Mouse (Mus musculus) neural tube, embryonic 13.5 days (tissue): ENCODE data around the gene Ccdc113. TPM values are rescaled to one million over a fixed set of nuclear protein-coding genes. Genes with fewer than 3 reads are reported as not detected.

ENCODE experiments used
- ATAC-seq: fragments of 200-750 bp; cut with Nextera tagmentation; 2 replicates; pipeline ENCODE4 v1.8.0; 2017; ENCODE audit warnings: low read depth, mild to moderate bottlenecking, moderate TSS enrichment, moderate library complexity
- H3K27ac ChIP-seq: fragments of 300-500 bp; sonication (generic); replicated peaks from 2 replicates; pipeline ENCODE4 v1.5.1; 2015; ENCODE audit warnings: moderate library complexity, mild to moderate bottlenecking, inconsistent platforms
- H3K27me3 ChIP-seq: fragments of 300-500 bp; sonication (generic); 2 replicates; pipeline ENCODE4 v1.6.1; 2015; ENCODE audit warnings: mild to moderate bottlenecking, inconsistent platforms
- H3K36me3 ChIP-seq: fragments of 300-500 bp; sonication (generic); 2 replicates; pipeline ENCODE4 v1.6.1; 2015; ENCODE audit warnings: mild to moderate bottlenecking, inconsistent platforms
- H3K4me1 ChIP-seq: fragments of 300-500 bp; sonication (generic); replicated peaks from 2 replicates; pipeline ENCODE4 v1.6.1; 2015; ENCODE audit warnings: inconsistent platforms
- H3K4me2 ChIP-seq: fragments of 300-500 bp; sonication (generic); 2 replicates; pipeline ENCODE4 v1.6.1; 2015; ENCODE audit warnings: inconsistent platforms, mild to moderate bottlenecking, moderate library complexity
- H3K4me3 ChIP-seq: fragments of 300-500 bp; sonication (generic); 2 replicates; pipeline ENCODE4 v1.5.1; 2015; ENCODE audit warnings: mild to moderate bottlenecking, inconsistent platforms
- H3K9ac ChIP-seq: fragments of 300-500 bp; sonication (generic); 2 replicates; pipeline ENCODE4 v1.6.1; 2015; ENCODE audit warnings: moderate library complexity, mild to moderate bottlenecking, inconsistent platforms
- H3K9me3 ChIP-seq: fragments of 300-500 bp; sonication (generic); 2 replicates; pipeline ENCODE4 v1.6.1; 2016; ENCODE audit warnings: inconsistent platforms
- WGBS: fragments of 180-500 bp; shearing (Covaris S2); methylation state at CpG from one replicate; pipeline ENCODE4 v1.1.7; 2015; 5-methylcytosine and 5-hydroxymethylcytosine counted together
- polyA plus RNA-seq: library from polyadenylated mRNA; unstranded; fragments of >200 nt; fragmentation: Nextera tagmentation; extraction: Ambion mirVana; gene quantifications from 2 replicates; pipeline ENCODE4 v1.2.1, GENCODE M21; 2015

Ccdc113 gene
- polyA plus RNA-seq, result 0.54 and 1.5 TPM in 2 replicates

GRCm38 (mm10) chr8:95533584-95534387 is at the start of gene Ccdc113:
TSS of gene Ccdc113 (plus strand) at chr8:95534085.
- peak within 1 kb of the TSS; percentile 59 for H3K9ac ChIP-seq
- ATAC-seq, result peak; percentile 90
- H3K27me3 ChIP-seq, result no peaks in the 10 kb centered on the region

GRCm38 (mm10) chr8:95487800-95488697 is 45.8 kb upstream of the Ccdc113 start:
- ATAC-seq, result peak; percentile 57
- peak overlapping the region; percentile 79 for H3K4me2 ChIP-seq
- H3K9ac ChIP-seq, result peak overlapping the region; percentile 96
- H3K9me3 ChIP-seq, result no peaks in the 10 kb centered on the region
- H3K27ac ChIP-seq, result 0 out of 2 replicates have a peak overlapping the region, but pooled peaks have one; percentile 46
- H3K4me1 ChIP-seq, result peaks cover 20% of the 10 kb centered on the region
- peak overlapping the region; percentile 98 for H3K4me3 ChIP-seq
- H3K36me3 ChIP-seq, result peaks cover 25% of the 10 kb centered on the region
- 1% methylated on average over 48 of the region's 95 CpGs for WGBS
- H3K27me3 ChIP-seq, result no peaks in the 10 kb centered on the region

More at GRCm38 (mm10) chr8:95533584-95534387, at the start of gene Ccdc113:
- no peaks in the 10 kb centered on the region for H3K36me3 ChIP-seq
- 7% methylated on average over 33 of the region's 33 CpGs for WGBS
- H3K4me1 ChIP-seq, result peaks cover 5% of the 10 kb centered on the region
- peak within 1 kb of the TSS; percentile 41 for H3K4me3 ChIP-seq
- peak within 1 kb of the TSS; percentile 61 for H3K4me2 ChIP-seq
- no peak within 1 kb of the TSS for H3K27ac ChIP-seq
- no peaks in the 10 kb centered on the region for H3K9me3 ChIP-seq

GRCm38 (mm10) chr8:95488698-95489332 is 45.1 kb upstream of the Ccdc113 start:
- ATAC-seq, result peak; percentile 92
- 0 out of 2 replicates have a peak overlapping the region, but pooled peaks have one; percentile 46 for H3K27ac ChIP-seq
- peaks cover 20% of the 10 kb centered on the region for H3K4me1 ChIP-seq
- peak overlapping the region; percentile 63 for H3K4me2 ChIP-seq
- H3K9me3 ChIP-seq, result no peaks in the 10 kb centered on the region
- H3K4me3 ChIP-seq, result peak overlapping the region; percentile 98
- no peaks in the 10 kb centered on the region for H3K27me3 ChIP-seq
- H3K36me3 ChIP-seq, result peaks cover 17% of the 10 kb centered on the region
- under 1% methylated on average over 23 of the region's 42 CpGs for WGBS
- peak overlapping the region; percentile 96 for H3K9ac ChIP-seq

GRCm38 (mm10) chr8:95490006-95490405 is 43.9 kb upstream of the Ccdc113 start, which contains the start of gene Csnk2a2:
TSS of gene Csnk2a2 (minus strand) at chr8:95490039.
- no peak for ATAC-seq
- H3K4me1 ChIP-seq, result peaks cover 20% of the 10 kb centered on the region
- peak within 1 kb of the TSS; percentile 98 for H3K4me3 ChIP-seq
- peak within 1 kb of the TSS; percentile 63 for H3K4me2 ChIP-seq
- peaks cover 7% of the 10 kb centered on the region; the same call in 1 of the 2 replicates for H3K36me3 ChIP-seq
- H3K27me3 ChIP-seq, result no peaks in the 10 kb centered on the region
- no peak within 1 kb of the TSS for H3K27ac ChIP-seq
- WGBS, result 79% methylated on average over 5 of the region's 5 CpGs
- H3K9me3 ChIP-seq, result no peaks in the 10 kb centered on the region
- H3K9ac ChIP-seq, result peak within 1 kb of the TSS; percentile 96

- WGBS, result 66% methylated on average over 4 of the region's 4 CpGs
- H3K36me3 ChIP-seq, result 0 out of 2 replicates have a peak, but pooled peaks cover 3% of the 10 kb centered on the region
- H3K9me3 ChIP-seq, result no peaks in the 10 kb centered on the region
- H3K4me1 ChIP-seq, result peaks cover 13% of the 10 kb centered on the region
- H3K27me3 ChIP-seq, result no peaks in the 10 kb centered on the region
- no peak overlapping the region for H3K9ac ChIP-seq
- H3K4me2 ChIP-seq, result no peak overlapping the region
- H3K27ac ChIP-seq, result no peak overlapping the region
- H3K4me3 ChIP-seq, result no peak overlapping the region
- ATAC-seq, result no peak
Measured at GRCm38 (mm10) chr8:95492057-95492456, 41.8 kb upstream of the Ccdc113 start.

- H3K4me2 ChIP-seq, result no peak overlapping the region
- no peak overlapping the region for H3K4me3 ChIP-seq
- no peaks in the 10 kb centered on the region for H3K4me1 ChIP-seq
- no peaks in the 10 kb centered on the region for H3K27me3 ChIP-seq
- H3K36me3 ChIP-seq, result no peaks in the 10 kb centered on the region
- no peak overlapping the region for H3K27ac ChIP-seq
- no peak overlapping the region for H3K9ac ChIP-seq
- ATAC-seq, result no peak
- no peaks in the 10 kb centered on the region for H3K9me3 ChIP-seq
- WGBS, result 82% methylated on average over 6 of the region's 6 CpGs
Measured at GRCm38 (mm10) chr8:95495444-95495843, 38.4 kb upstream of the Ccdc113 start.

GRCm38 (mm10) chr8:95496420-95496819 is 37.5 kb upstream of the Ccdc113 start:
- no peak overlapping the region for H3K4me2 ChIP-seq
- no peak overlapping the region for H3K4me3 ChIP-seq
- no peaks in the 10 kb centered on the region for H3K4me1 ChIP-seq
- no peaks in the 10 kb centered on the region for H3K27me3 ChIP-seq
- no peak for ATAC-seq
- no peak overlapping the region for H3K9ac ChIP-seq
- H3K27ac ChIP-seq, result no peak overlapping the region
- 52% methylated on average over 3 of the region's 3 CpGs for WGBS
- H3K36me3 ChIP-seq, result no peaks in the 10 kb centered on the region
- H3K9me3 ChIP-seq, result no peaks in the 10 kb centered on the region

- no peak overlapping the region for H3K4me2 ChIP-seq
- no peaks in the 10 kb centered on the region for H3K27me3 ChIP-seq
- no peak overlapping the region for H3K4me3 ChIP-seq
- no peaks in the 10 kb centered on the region for H3K4me1 ChIP-seq
- no peaks in the 10 kb centered on the region for H3K9me3 ChIP-seq
- no peak overlapping the region for H3K27ac ChIP-seq
- H3K36me3 ChIP-seq, result no peaks in the 10 kb centered on the region
- WGBS, result 93% methylated on average over 3 of the region's 3 CpGs
- ATAC-seq, result no peak
- H3K9ac ChIP-seq, result no peak overlapping the region
Measured at GRCm38 (mm10) chr8:95497821-95498220, 36.1 kb upstream of the Ccdc113 start.

GRCm38 (mm10) chr8:95499266-95500064 is 34.4 kb upstream of the Ccdc113 start:
- H3K9ac ChIP-seq, result no peak overlapping the region
- no peak for ATAC-seq
- no peak overlapping the region for H3K4me2 ChIP-seq
- H3K27ac ChIP-seq, result no peak overlapping the region
- H3K36me3 ChIP-seq, result no peaks in the 10 kb centered on the region
- no peaks in the 10 kb centered on the region for H3K27me3 ChIP-seq
- no peak overlapping the region for H3K4me3 ChIP-seq
- no peaks in the 10 kb centered on the region for H3K9me3 ChIP-seq
- H3K4me1 ChIP-seq, result no peaks in the 10 kb centered on the region
- WGBS, result 78% methylated on average over 4 of the region's 4 CpGs

GRCm38 (mm10) chr8:95500436-95500835 is 33.4 kb upstream of the Ccdc113 start:
- no peak for ATAC-seq
- Histone ChIP-seq H3K4me1 (no peaks in the 10 kb centered on the region), H3K27ac (no peak overlapping the region), H3K4me2 (no peak overlapping the region), H3K9me3 (no peaks in the 10 kb centered on the region), H3K4me3 (no peak overlapping the region), H3K27me3 (no peaks in the 10 kb centered on the region), H3K36me3 (no peaks in the 10 kb centered on the region), H3K9ac (no peak overlapping the region)
- 96% methylated on average over 5 of the region's 5 CpGs for WGBS

GRCm38 (mm10) chr8:95502431-95502830 is 31.5 kb upstream of the Ccdc113 start:
- 82% methylated on average over 7 of the region's 7 CpGs for WGBS
- no peak for ATAC-seq
- H3K4me1 ChIP-seq, result no peaks in the 10 kb centered on the region
- no peaks in the 10 kb centered on the region for H3K36me3 ChIP-seq
- no peak overlapping the region for H3K27ac ChIP-seq
- no peak overlapping the region for H3K4me2 ChIP-seq
- no peaks in the 10 kb centered on the region for H3K9me3 ChIP-seq
- no peaks in the 10 kb centered on the region for H3K27me3 ChIP-seq
- H3K9ac ChIP-seq, result no peak overlapping the region
- no peak overlapping the region for H3K4me3 ChIP-seq
